Mouse (Mus musculus) kidney, embryonic 16.5 days (tissue): ENCODE results near the gene Prr14. TPM values are rescaled to one million over a fixed set of nuclear protein-coding genes. Genes with fewer than 3 reads are reported as not detected.
A peak's percentile ranks its signal among the peaks of the same experiment; 100 is the strongest.
"Not testable (repeated sequence)": the region's sequence is repeated elsewhere in the genome, so short reads cannot be mapped to it uniquely, and the experiment has no call there.

ENCODE experiments used
- ATAC-seq: fragments of 200-750 bp; cut with Nextera tagmentation; 2 replicates; pipeline ENCODE4 v1.8.0; 2017; ENCODE audit warnings: moderate TSS enrichment; ENCODE audit not compliant: low FRiP score, low TSS enrichment
- H3K27ac ChIP-seq: fragments of 300-500 bp; sonication (generic); 2 replicates; pipeline ENCODE4 v1.5.1; 2014; ENCODE audit warnings: low read length
- H3K27me3 ChIP-seq: fragments of 300-500 bp; sonication (generic); 2 replicates; pipeline ENCODE4 v1.6.1; 2014; ENCODE audit warnings: low read length, control low read depth, mixed read lengths; ENCODE audit not compliant: insufficient read depth
- H3K36me3 ChIP-seq: fragments of 300-500 bp; sonication (generic); 2 replicates; pipeline ENCODE4 v1.6.1; 2014; ENCODE audit warnings: low read length, control low read depth, mixed read lengths; ENCODE audit not compliant: insufficient read depth
- H3K4me1 ChIP-seq: fragments of 300-500 bp; sonication (generic); 2 replicates; pipeline ENCODE4 v1.6.1; 2014; ENCODE audit warnings: low read length, control low read depth, mixed read lengths; ENCODE audit not compliant: insufficient read depth
- H3K4me2 ChIP-seq: fragments of 300-500 bp; sonication (generic); replicated peaks from 2 replicates; pipeline ENCODE4 v1.6.1; 2014; ENCODE audit warnings: low read depth, low read length
- H3K4me3 ChIP-seq: fragments of 300-500 bp; sonication (generic); 2 replicates; pipeline ENCODE4 v1.5.1; 2014; ENCODE audit warnings: mild to moderate bottlenecking, low read length
- H3K9ac ChIP-seq: fragments of 300-500 bp; sonication (generic); replicated peaks from 2 replicates; pipeline ENCODE4 v1.6.1; 2014; ENCODE audit warnings: low read length
- H3K9me3 ChIP-seq: fragments of 300-500 bp; sonication (generic); 2 replicates; pipeline ENCODE4 v1.6.1; 2016; ENCODE audit warnings: low read length, control low read depth
- WGBS: fragments of 180-500 bp; shearing (Covaris S2); extraction: QIAGEN DNeasy Blood & Tissue Kit; methylation state at CpG from one replicate; pipeline ENCODE4 v1.1.7; 2014; 5-methylcytosine and 5-hydroxymethylcytosine counted together
- polyA plus RNA-seq: library from polyadenylated mRNA; unstranded; fragments of >200 nt; fragmentation: Nextera tagmentation; extraction: Ambion mirVana; gene quantifications from 2 replicates; pipeline ENCODE4 v1.2.1, GENCODE M21; 2015

The Prr14 gene
- polyA plus RNA-seq, 1 experiment from 2014 or later = 41.9 TPM

DNA sequence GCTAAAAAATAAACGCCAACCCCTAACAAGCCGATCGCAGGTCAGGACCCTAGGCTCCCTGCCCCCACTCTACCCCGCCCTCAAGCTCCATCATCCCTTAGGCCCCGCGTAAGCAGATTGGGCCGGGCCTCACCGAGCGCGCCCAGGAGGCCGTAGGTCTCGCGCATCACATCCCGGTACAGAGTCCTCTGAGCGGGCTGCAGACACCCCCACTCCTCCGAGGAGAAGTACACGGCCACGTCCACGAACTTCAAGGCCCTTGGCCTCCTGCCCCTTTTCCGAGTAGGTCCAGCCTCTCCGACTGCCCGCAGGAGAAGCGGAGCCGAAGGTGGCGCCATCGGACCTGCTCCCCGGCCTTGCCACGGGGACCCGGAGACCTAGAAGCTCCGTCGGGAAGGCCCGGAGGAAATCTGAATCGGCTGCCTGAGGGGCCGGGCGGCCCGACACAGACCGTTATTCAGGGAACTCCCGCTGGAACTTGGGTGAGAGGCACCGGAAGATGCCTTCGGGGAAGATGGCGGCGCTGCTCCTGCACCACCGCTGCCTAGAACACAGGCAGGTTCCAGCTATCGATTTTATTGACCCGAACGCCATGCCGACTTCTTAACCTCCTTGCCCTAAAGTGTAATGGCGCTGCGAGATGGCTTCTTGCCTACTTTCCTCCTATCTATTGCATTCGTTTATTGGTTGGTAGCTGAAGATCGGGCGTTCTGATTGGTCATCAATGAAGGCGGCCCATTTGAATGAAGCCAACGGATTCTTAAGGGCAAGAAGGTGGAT, 10.7 kb upstream of the Prr14 start, which contains the start of gene Zfp689:
Zfp689 (minus strand) TSS at position 638 of the 780 bp plus-strand sequence.
- Histone ChIP-seq H3K4me3 (peak within 1 kb of the TSS; percentile 98), H3K9ac (peak within 1 kb of the TSS; percentile 96), H3K4me1 (peaks cover 33% of the 10 kb centered on the region), H3K27ac (peak within 1 kb of the TSS; percentile 96), H3K27me3 (no peaks in the 10 kb centered on the region), H3K36me3 (peaks cover 25% of the 10 kb centered on the region), H3K4me2 (peak within 1 kb of the TSS; percentile 91), H3K9me3 (no peaks in the 10 kb centered on the region)
- WGBS = under 1% methylated on average over 54 of the region's 54 CpGs
- peak; percentile 92 for ATAC-seq

DNA sequence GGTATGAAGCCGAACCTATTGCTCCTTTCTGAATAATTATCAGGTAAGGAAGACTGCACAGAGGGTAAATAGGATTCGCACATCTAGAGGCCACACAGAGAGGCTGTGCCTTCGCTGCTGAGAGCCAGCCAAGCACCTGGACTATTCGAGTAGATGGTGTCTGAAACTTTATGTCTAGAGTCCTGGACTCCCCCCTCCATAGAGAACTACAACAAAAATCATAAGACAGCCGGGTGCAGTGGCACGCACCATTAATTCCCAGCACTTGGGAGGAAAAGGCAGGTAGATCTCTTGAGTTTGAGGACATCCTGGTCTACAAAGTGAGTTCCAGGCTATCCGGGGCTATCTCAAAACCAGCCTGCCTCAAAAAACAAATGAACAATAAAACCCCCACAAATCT, 9.4 kb upstream of the Prr14 start:
- no peak overlapping the region for H3K27ac ChIP-seq

DNA sequence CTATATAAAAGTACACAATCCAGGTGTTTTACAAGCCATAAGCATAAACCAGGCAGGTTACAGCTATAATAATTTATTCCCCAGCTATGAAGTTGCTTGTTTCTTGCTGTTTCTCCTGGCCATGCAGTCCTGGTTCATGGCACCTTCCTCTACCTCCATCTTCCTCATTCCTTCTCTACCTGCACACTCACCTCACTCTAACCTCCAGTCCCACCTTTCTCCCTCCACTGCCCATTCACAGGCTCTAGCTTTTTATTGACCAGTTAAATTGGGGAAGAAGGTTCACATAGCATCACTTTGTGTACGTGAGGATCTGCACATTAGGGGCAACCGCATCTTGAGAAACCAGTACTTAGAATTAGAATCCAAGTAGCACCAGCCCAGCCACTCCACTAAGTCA, 6.4 kb upstream of the Prr14 start:
- 93% methylated on average over 2 of the region's 2 CpGs for WGBS
- no peak overlapping the region for H3K9ac ChIP-seq
- peaks cover 10% of the 10 kb centered on the region for H3K9me3 ChIP-seq
- no peak overlapping the region for H3K4me2 ChIP-seq
- peaks cover 27% of the 10 kb centered on the region for H3K4me1 ChIP-seq
- no peak overlapping the region for H3K27ac ChIP-seq
- H3K4me3 ChIP-seq = no peak overlapping the region
- peaks cover 18% of the 10 kb centered on the region for H3K36me3 ChIP-seq
- no peaks in the 10 kb centered on the region for H3K27me3 ChIP-seq
- no peak for ATAC-seq

More for the DNA sequence above, 9.4 kb upstream of the Prr14 start:
- H3K9ac ChIP-seq = peak overlapping the region; percentile 67
- H3K4me2 ChIP-seq = peak overlapping the region; percentile 91
- H3K4me3 ChIP-seq = peak overlapping the region; percentile 98
- H3K27me3 ChIP-seq = no peaks in the 10 kb centered on the region
- H3K9me3 ChIP-seq = no peaks in the 10 kb centered on the region
- 72% methylated on average over 7 of the region's 7 CpGs for WGBS
- peaks cover 33% of the 10 kb centered on the region for H3K4me1 ChIP-seq
- H3K36me3 ChIP-seq = peaks cover 14% of the 10 kb centered on the region
- ATAC-seq = no peak

DNA sequence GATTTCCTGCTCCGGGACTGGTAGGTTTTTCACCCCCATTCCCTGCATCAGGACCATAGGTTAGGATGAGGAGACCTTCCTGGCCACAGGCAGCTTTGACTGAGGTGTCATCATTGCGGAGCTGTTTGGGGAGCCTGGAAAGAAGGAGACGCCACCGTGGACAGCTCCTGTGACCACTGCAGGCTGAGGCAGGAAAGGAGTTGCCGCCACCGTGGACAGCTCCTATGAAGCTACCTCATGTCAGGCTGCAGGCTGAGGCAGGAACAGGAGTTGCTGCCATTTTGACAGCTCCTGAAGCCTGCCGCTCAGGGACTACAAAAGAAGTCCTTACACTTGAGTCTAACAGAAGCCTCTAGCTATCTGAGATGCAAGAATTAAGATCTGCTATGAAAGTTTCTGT, 4.5 kb upstream of the Prr14 start:
- H3K9ac ChIP-seq = no peak overlapping the region
- peaks cover 21% of the 10 kb centered on the region for H3K4me1 ChIP-seq
- WGBS = 87% methylated on average over 7 of the region's 7 CpGs

DNA sequence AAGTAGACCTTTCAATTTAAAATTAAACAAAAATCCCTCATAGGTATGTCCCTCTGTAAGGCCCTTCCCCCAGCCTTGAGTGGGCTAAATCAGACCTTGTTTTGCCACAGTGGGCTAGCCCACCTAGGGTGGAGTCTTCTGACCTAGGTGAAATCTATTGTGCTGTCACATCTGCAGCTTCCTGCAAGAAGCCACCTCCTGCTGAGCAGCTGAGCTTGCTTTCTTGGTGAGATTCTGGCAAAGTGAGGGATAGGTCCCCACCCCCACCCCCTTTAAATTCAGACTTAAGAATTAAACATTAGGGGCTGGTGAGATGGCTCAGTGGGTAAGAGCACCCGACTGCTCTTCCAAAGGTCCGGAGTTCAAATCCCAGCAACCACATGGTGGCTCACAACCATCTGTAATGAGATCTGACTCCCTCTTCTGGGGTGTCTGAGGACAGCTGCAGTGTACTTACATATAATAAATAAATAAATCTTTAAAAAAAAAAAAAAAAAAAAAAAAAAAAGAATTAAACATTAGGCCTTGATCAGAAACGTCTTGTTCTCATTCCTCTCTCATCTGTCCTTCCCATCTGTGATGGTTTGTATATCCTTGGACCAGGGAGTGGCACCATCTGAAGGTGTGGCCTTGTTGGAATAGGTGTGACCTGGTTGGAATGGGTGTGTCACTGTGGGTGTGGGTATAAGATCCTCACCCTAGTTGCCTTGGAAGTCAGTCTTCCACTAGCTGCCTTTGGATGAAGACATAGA, 864 bp upstream of the Prr14 start:
- not testable (repeated sequence) for H3K4me3 ChIP-seq, H3K27me3 ChIP-seq, H3K4me1 ChIP-seq, H3K9ac ChIP-seq, H3K27ac ChIP-seq, ATAC-seq, H3K4me2 ChIP-seq
- Histone ChIP-seq H3K36me3 (peaks cover 41% of the 10 kb centered on the region), H3K9me3 (peaks cover 10% of the 10 kb centered on the region)
- 86% methylated on average over 3 of the region's 3 CpGs for WGBS

More for the DNA sequence above, 4.5 kb upstream of the Prr14 start:
- Histone ChIP-seq H3K27me3 (no peaks in the 10 kb centered on the region), H3K36me3 (peaks cover 26% of the 10 kb centered on the region), H3K27ac (no peak overlapping the region), H3K4me3 (no peak overlapping the region), H3K9me3 (peaks cover 10% of the 10 kb centered on the region), H3K4me2 (no peak overlapping the region)
- no peak for ATAC-seq

DNA sequence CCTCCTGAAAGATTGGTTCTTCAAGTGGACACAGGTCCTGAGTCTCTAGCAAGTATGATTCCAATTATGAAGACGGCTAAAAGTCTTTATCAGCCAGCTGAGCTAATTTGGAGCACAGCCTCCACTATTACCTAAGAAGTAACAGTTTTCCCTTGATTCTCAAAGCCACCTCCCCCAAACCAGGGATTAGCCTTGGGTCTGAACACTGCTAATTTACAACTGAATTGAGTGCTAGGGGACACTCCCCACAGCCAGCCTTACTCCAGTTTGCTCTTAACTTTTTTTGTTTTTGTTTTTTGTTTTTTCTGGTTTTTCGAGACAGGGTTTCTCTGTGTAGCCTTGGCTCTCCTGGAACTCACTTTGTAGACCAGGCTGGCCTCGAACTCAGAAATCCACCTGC, 5.8 kb downstream of the Prr14 start:
- Histone ChIP-seq H3K9ac (no peak overlapping the region), H3K27ac (no peak overlapping the region), H3K4me3 (no peak overlapping the region), H3K4me2 (no peak overlapping the region), H3K27me3 (no peaks in the 10 kb centered on the region), H3K9me3 (peaks cover 3% of the 10 kb centered on the region; the same call in 1 of the 2 replicates), H3K36me3 (peaks cover 38% of the 10 kb centered on the region), H3K4me1 (peaks cover 7% of the 10 kb centered on the region; the same call in 1 of the 2 replicates)
- 92% methylated on average over 3 of the region's 3 CpGs for WGBS
- no peak for ATAC-seq

DNA sequence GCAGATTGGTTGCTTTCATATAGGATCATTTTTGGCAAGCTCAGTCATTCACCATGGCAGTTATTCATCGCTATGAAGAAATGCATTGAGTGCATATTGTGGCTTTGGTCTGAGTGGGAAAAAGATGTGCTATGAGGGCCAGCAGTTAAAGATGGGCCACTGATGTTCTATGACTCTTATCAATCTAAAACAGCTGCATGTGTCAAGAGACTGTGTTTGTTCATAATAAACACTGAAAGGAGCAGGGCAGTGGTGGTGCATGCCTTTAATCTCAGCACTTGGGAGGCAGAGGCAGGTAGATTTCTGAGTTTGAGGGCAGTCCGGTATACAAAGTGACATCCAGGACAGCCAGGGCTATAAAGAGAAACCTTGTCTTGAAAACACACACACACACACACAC, 6.3 kb downstream of the Prr14 start:
- H3K36me3 ChIP-seq = peaks cover 33% of the 10 kb centered on the region
- WGBS = 95% methylated on average over 2 of the region's 2 CpGs
- H3K9ac ChIP-seq, H3K4me2 ChIP-seq, H3K9me3 ChIP-seq, H3K27ac ChIP-seq, H3K4me1 ChIP-seq, H3K27me3 ChIP-seq, ATAC-seq, H3K4me3 ChIP-seq: not testable (repeated sequence)

DNA sequence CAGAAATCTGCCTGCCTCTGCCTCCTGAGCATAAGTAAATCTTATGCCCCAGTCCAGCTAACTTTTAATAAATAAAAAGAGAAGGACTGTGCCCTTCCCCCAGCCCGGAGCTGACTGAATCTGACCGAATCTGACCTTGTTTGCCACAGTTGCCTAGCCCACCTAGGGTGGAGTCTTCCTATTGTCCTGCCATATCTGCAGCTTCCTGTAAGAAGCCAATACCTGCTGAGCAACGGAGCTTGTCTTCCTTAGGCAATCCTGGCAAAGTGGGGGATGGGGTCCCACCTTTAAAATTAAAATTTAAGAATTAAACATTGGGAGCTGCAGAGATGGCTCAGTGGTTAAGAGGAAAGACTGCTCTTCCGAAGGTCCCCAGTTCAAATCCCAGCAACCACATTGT, 7.2 kb downstream of the Prr14 start:
- peaks cover 29% of the 10 kb centered on the region for H3K36me3 ChIP-seq
- ATAC-seq = no peak
- 95% methylated on average over 4 of the region's 4 CpGs for WGBS

DNA sequence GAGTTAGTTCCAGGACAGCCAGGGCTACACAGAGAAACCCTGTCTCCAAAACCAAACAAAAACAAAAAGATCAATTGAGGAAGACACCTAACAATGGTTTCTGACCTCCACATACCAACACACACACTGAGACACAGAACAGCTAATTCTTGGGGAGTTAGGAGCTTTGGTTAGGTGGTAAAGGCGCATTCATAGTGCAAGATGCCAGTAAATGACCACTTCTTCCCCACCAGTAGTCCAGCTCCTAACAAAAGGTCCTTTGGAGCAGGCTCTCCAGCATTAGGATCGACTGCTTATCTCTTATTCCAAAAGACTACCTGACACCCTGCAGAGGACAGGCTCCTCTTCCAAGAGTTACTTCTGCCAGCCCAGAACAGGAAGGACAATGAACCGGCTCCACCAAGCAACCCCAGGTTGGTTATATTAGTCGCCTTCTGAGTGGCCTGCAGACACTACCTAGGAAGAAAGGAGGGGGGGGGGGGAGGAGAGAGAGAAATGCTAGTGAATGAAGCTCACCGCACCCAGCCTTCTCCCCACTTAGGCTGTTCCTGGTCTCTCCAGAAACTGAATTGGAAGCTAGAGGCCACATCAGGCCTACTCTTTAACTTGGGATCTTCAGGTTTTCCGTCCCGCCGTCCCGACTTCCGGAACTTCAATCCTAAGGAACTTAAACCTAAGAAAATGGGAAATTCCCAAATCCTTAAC, 10.8 kb downstream of the Prr14 start:
- H3K9ac ChIP-seq = peak overlapping the region; percentile 93
- H3K4me2 ChIP-seq = peak overlapping the region; percentile 88
- H3K4me3 ChIP-seq = peak overlapping the region; percentile 67
- H3K27me3 ChIP-seq = no peaks in the 10 kb centered on the region
- ATAC-seq = 0 out of 2 replicates have a peak, but pooled peaks have one; percentile 16
- WGBS = 9% methylated on average over 10 of the region's 10 CpGs
- peaks cover 42% of the 10 kb centered on the region for H3K36me3 ChIP-seq
- H3K4me1 ChIP-seq = peaks cover 15% of the 10 kb centered on the region
- peaks cover 3% of the 10 kb centered on the region; the same call in 1 of the 2 replicates for H3K9me3 ChIP-seq
- peak overlapping the region; percentile 99 for H3K27ac ChIP-seq

More for the DNA sequence above, 7.2 kb downstream of the Prr14 start:
- Histone ChIP-seq H3K9ac (no peak overlapping the region), H3K27me3 (no peaks in the 10 kb centered on the region), H3K9me3 (peaks cover 3% of the 10 kb centered on the region; the same call in 1 of the 2 replicates), H3K27ac (no peak overlapping the region), H3K4me2 (no peak overlapping the region), H3K4me3 (no peak overlapping the region), H3K4me1 (peaks cover 7% of the 10 kb centered on the region; the same call in 1 of the 2 replicates)
